Mouse (Mus musculus) ES-Bruce4 (cell line): ENCODE results near the gene Gemin6. TPM values are rescaled to one million over a fixed set of nuclear protein-coding genes. Genes with fewer than 3 reads are reported as not detected.

ENCODE experiments used
- H3K27ac ChIP-seq: 2 replicates; pipeline ENCODE4 v1.5.1; 2012; ENCODE audit warnings: low read length, inconsistent platforms; ENCODE audit not compliant: insufficient read depth
- H3K27me3 ChIP-seq: 2 replicates; pipeline ENCODE4 v1.6.1; 2012; ENCODE audit warnings: mild to moderate bottlenecking, low read length, inconsistent platforms; ENCODE audit not compliant: control insufficient read depth, poor library complexity, insufficient read depth, severe bottlenecking
- H3K36me3 ChIP-seq: 2 replicates; pipeline ENCODE4 v1.6.1; 2012; ENCODE audit warnings: inconsistent platforms, mild to moderate bottlenecking, low read length, moderate library complexity; ENCODE audit not compliant: control insufficient read depth, poor library complexity, insufficient read depth, severe bottlenecking
- H3K4me1 ChIP-seq: one replicate; pipeline ENCODE4 v1.8.1; 2011; ENCODE audit warnings: low read length; ENCODE audit not compliant: control insufficient read depth, insufficient read depth
- H3K4me3 ChIP-seq: 2 replicates; pipeline ENCODE4 v1.5.1; 2011; ENCODE audit warnings: low read depth, mild to moderate bottlenecking, low read length
- H3K9ac ChIP-seq: 2 replicates; pipeline ENCODE4 v1.6.1; 2012; ENCODE audit warnings: low read depth, mild to moderate bottlenecking, inconsistent platforms; ENCODE audit not compliant: poor library complexity, severe bottlenecking
- H3K9me3 ChIP-seq: replicated peaks from 2 replicates; pipeline ENCODE4 v1.6.1; 2012; ENCODE audit warnings: mild to moderate bottlenecking, low read length, inconsistent platforms; ENCODE audit not compliant: control insufficient read depth, poor library complexity, insufficient read depth, severe bottlenecking
- CTCF ChIP-seq: IDR thresholded peaks from one replicate; pipeline ENCODE4 v1.8.1; 2011; ENCODE audit warnings: low read depth, low read length
- EP300 ChIP-seq: IDR thresholded peaks from 2 replicates; pipeline ENCODE4 v1.6.1; 2011; ENCODE audit warnings: low read depth, low read length; ENCODE audit not compliant: insufficient read depth
- POLR2A ChIP-seq: IDR thresholded peaks from one replicate; pipeline ENCODE4 v1.8.1; 2011; ENCODE audit warnings: low read length; ENCODE audit not compliant: insufficient read depth
- polyA plus RNA-seq: library from polyadenylated mRNA; stranded (reverse); fragments of >200 nt; gene quantifications from 2 replicates; pipeline ENCODE4 v1.2.4, GENCODE M21; 2011; ENCODE audit warnings: low read depth; ENCODE audit not compliant: missing spikeins, insufficient read depth, insufficient read length

Gene Gemin6
- polyA plus RNA-seq, 1 experiment = 45.8 TPM

- no peak for TF ChIP-seq POLR2A
- no peak for TF ChIP-seq CTCF
- no peak for TF ChIP-seq EP300
- Histone ChIP-seq H3K4me1 (no peaks in the 10 kb centered on the region), H3K9me3 (no peaks in the 10 kb centered on the region), H3K9ac (no peak overlapping the region), H3K27me3 (no peaks in the 10 kb centered on the region), H3K36me3 (no peaks in the 10 kb centered on the region), H3K4me3 (no peak overlapping the region), H3K27ac (no peak overlapping the region)
Observed at GRCm38 (mm10) chr17:80180468-80180867, 43.8 kb upstream of the Gemin6 start.

- TF ChIP-seq POLR2A (no peak), EP300 (no peak), CTCF (no peak)
Observed at GRCm38 (mm10) chr17:80183615-80184014, 40.6 kb upstream of the Gemin6 start.

GRCm38 (mm10) chr17:80193075-80193474 lies 31.2 kb upstream of the Gemin6 start:
- Histone ChIP-seq H3K4me1 (no peaks in the 10 kb centered on the region), H3K4me3 (no peak overlapping the region), H3K36me3 (peaks cover 5% of the 10 kb centered on the region), H3K27ac (no peak overlapping the region), H3K9ac (no peak overlapping the region), H3K27me3 (no peaks in the 10 kb centered on the region), H3K9me3 (no peaks in the 10 kb centered on the region)
- TF ChIP-seq EP300 = no peak
- no peak for TF ChIP-seq POLR2A
- no peak for TF ChIP-seq CTCF

More at GRCm38 (mm10) chr17:80183615-80184014, 40.6 kb upstream of the Gemin6 start:
- Histone ChIP-seq H3K27ac (no peak overlapping the region), H3K27me3 (no peaks in the 10 kb centered on the region), H3K4me3 (no peak overlapping the region), H3K4me1 (no peaks in the 10 kb centered on the region), H3K36me3 (no peaks in the 10 kb centered on the region), H3K9ac (no peak overlapping the region), H3K9me3 (no peaks in the 10 kb centered on the region)

- Histone ChIP-seq H3K9me3 (no peaks in the 10 kb centered on the region), H3K4me3 (no peak overlapping the region), H3K27me3 (no peaks in the 10 kb centered on the region), H3K27ac (no peak overlapping the region), H3K4me1 (no peaks in the 10 kb centered on the region), H3K36me3 (peaks cover 43% of the 10 kb centered on the region), H3K9ac (no peak overlapping the region)
- TF ChIP-seq CTCF (no peak), EP300 (no peak), POLR2A (no peak)
Observed at GRCm38 (mm10) chr17:80199160-80199778, 25.0 kb upstream of the Gemin6 start.

- peaks cover 51% of the 10 kb centered on the region for H3K36me3 ChIP-seq
- H3K9me3 ChIP-seq = no peaks in the 10 kb centered on the region
- no peaks in the 10 kb centered on the region for H3K27me3 ChIP-seq
- TF ChIP-seq EP300 = no peak
- TF ChIP-seq POLR2A = no peak
- no peak for TF ChIP-seq CTCF
- H3K9ac ChIP-seq = peak overlapping the region; percentile 90
- peak overlapping the region; percentile 96 for H3K4me3 ChIP-seq
- no peak overlapping the region for H3K27ac ChIP-seq
- H3K4me1 ChIP-seq = no peaks in the 10 kb centered on the region
Observed at GRCm38 (mm10) chr17:80205657-80206056, 18.6 kb upstream of the Gemin6 start.

- peak overlapping the region; percentile 96 for H3K4me3 ChIP-seq
- TF ChIP-seq EP300 (no peak), POLR2A (no peak), CTCF (no peak)
- H3K27me3 ChIP-seq = no peaks in the 10 kb centered on the region
Observed at GRCm38 (mm10) chr17:80206301-80206670, 18.0 kb upstream of the Gemin6 start.

More at GRCm38 (mm10) chr17:80206301-80206670, 18.0 kb upstream of the Gemin6 start:
- Histone ChIP-seq H3K36me3 (peaks cover 47% of the 10 kb centered on the region), H3K4me1 (no peaks in the 10 kb centered on the region), H3K27ac (0 out of 2 replicates have a peak overlapping the region, but pooled peaks have one; percentile 32), H3K9ac (peak overlapping the region; percentile 90), H3K9me3 (no peaks in the 10 kb centered on the region)
